Mouse (Mus musculus) G1E (cell line): ENCODE measurements around the gene Hmgn5. TPM values are rescaled to one million over a fixed set of nuclear protein-coding genes. Genes with fewer than 3 reads are reported as not detected.

Source experiments
- ATAC-seq: 2 replicates; pipeline ENCODE4 v1.8.0; 2016; ENCODE audit warnings: mild to moderate bottlenecking; ENCODE audit not compliant: insufficient number of reproducible peaks, poor library complexity, low FRiP score, severe bottlenecking; ENCODE audit errors: extremely low read depth
- DNase-seq: peaks from one replicate; pipeline ENCODE4 v3.0.0; 2012; ENCODE audit warnings: low spot score
- H3K27me3 ChIP-seq: 2 replicates; pipeline ENCODE4 v1.6.1; 2012; ENCODE audit warnings: mild to moderate bottlenecking, low read length, inconsistent platforms; ENCODE audit not compliant: insufficient read depth
- H3K36me3 ChIP-seq: replicated peaks from 2 replicates; pipeline ENCODE3; 2012; ENCODE audit warnings: mild to moderate bottlenecking, inconsistent platforms
- H3K4me1 ChIP-seq: 2 replicates; pipeline ENCODE4 v1.6.1; 2012; ENCODE audit warnings: low read depth, low read length, inconsistent platforms, mixed read lengths; ENCODE audit not compliant: insufficient read depth
- H3K4me3 ChIP-seq: 2 replicates; pipeline ENCODE4 v1.5.1; 2012; ENCODE audit warnings: low read depth, mild to moderate bottlenecking, inconsistent platforms, low read length, moderate library complexity, mixed read lengths
- H3K9me3 ChIP-seq: replicated peaks from 2 replicates; pipeline ENCODE4 v1.6.1; 2012; ENCODE audit warnings: inconsistent platforms
- CTCF ChIP-seq: IDR thresholded peaks from 2 replicates; pipeline ENCODE4 v1.5.1; 2012; ENCODE audit warnings: low read depth, low read length, inconsistent platforms, mixed read lengths
- GATA1 ChIP-seq: IDR thresholded peaks from 2 replicates; pipeline ENCODE4 v1.6.1; 2012; ENCODE audit warnings: borderline replicate concordance, low read length, inconsistent platforms, mixed read lengths
- GATA2 ChIP-seq: IDR thresholded peaks from 2 replicates; pipeline ENCODE4 v1.6.1; 2012; ENCODE audit warnings: low read depth, low read length, inconsistent platforms, borderline replicate concordance
- POLR2AphosphoS5 ChIP-seq: IDR thresholded peaks from 2 replicates; pipeline ENCODE4 v1.6.1; 2012; ENCODE audit warnings: low read depth, low read length, inconsistent platforms; ENCODE audit not compliant: insufficient replicate concordance
- TAL1 ChIP-seq: conservative IDR thresholded peaks from 2 replicates; pipeline ENCODE4 v1.6.1; 2012; ENCODE audit warnings: low read depth, low read length, inconsistent platforms, mixed read lengths
- polyA plus RNA-seq: library from polyadenylated mRNA; stranded (reverse); fragments of >175 nt; gene quantifications from 2 replicates; pipeline ENCODE4 v1.2.3, GENCODE M21; 2012
- total RNA-seq, 2 experiments: library from RNA; stranded (forward) in 1 of 2; stranded (reverse) in 1 of 2; fragments of 200-1000 nt in 1 of 2; fragments of >200 nt in 1 of 2; fragmentation: Nextera tagmentation in 1 of 2; gene quantifications; 2 replicates each; pipeline ENCODE4 v1.2.3; 2014 to 2017

Gene Hmgn5
- 79.4 and 86.2 TPM in 2 replicates for total RNA-seq (2014; fragmentation: Nextera tagmentation)
- 9.0 and 14.0 TPM in 2 replicates for total RNA-seq (2017)
- 9.6 and 17.6 TPM in 2 replicates for polyA plus RNA-seq

DNA sequence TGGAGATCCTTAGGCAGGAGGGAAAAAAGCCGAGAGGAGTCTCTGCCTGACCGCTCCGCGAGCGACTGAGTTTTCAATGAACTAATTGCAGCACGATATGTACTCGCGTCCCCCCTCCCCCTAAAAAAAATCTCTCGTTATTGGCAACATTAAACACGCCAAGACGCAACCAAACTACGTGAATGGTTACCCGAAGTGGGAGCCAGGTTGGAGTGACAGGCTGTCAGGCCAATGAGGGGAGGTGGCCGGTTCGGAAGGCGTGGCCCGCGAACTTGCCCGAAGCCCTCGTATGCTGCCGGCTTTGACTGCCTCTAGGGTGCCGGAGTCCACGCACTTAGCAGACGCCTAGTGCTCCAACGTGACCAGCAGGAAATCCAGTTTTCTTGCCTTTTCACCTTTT lies at the start of gene Hmgn5:
TSS of gene Hmgn5 (minus strand) at position 122 of the 400 bp plus-strand sequence.
- H3K4me3 ChIP-seq = peak within 1 kb of the TSS; percentile 68
- H3K9me3 ChIP-seq = no peaks in the 10 kb centered on the region
- no peak for TF ChIP-seq CTCF
- TF ChIP-seq GATA2 = no peak
- no peak for TF ChIP-seq GATA1
- no peak for TF ChIP-seq POLR2AphosphoS5
- TF ChIP-seq TAL1 = no peak
- H3K36me3 ChIP-seq = no peaks in the 10 kb centered on the region
- DNase-seq (peak; percentile 61), ATAC-seq (peak; percentile 94)
- no peaks in the 10 kb centered on the region; the same call in 1 of the 2 replicates for H3K4me1 ChIP-seq
- no peaks in the 10 kb centered on the region for H3K27me3 ChIP-seq

DNA sequence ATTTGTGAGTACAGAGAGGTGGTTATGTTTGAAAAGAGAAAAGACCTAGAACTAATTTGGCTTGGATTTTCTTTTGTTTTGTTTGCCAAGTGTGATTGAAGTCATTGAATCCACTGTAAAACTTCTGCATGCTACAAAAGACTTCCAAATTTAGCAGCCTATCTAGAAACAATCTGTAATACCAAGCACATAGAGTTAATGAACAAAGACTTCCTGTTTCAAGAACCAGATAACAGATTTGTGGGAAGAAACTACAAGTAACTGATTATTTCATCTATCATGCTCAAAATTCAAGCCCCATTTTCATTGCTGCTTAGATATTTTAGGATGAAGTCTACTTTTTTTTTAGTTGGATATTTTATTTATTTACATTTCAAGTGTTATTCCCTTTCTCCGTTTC lies 34.6 kb upstream of the Hmgn5 start:
- ATAC-seq (no peak), DNase-seq (no peak)
- TF ChIP-seq TAL1 (no peak), CTCF (no peak), GATA1 (no peak), GATA2 (no peak), POLR2AphosphoS5 (no peak)

DNA sequence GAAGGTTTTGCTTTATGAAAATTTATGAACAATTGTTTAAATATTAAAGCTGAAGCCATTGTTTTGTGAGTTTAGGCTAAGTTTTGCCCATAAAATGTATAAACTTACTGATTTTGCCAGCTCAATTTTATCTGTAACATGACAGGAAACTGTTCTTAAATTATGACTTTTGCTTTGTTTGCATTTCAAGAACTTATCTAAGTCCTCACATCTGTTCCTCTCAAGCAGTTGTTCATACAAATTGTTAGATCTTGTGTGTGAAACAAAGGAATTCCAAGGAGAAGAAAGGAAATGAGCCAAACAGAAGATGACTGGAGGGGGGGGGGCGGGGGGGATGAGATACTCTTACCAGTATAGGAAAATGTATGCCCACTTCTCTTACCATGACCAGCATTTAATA lies 13.0 kb upstream of the Hmgn5 start:
- no peaks in the 10 kb centered on the region for H3K4me1 ChIP-seq
- no peak for ATAC-seq
- no peak overlapping the region for H3K4me3 ChIP-seq
- TF ChIP-seq CTCF (no peak), GATA1 (no peak), GATA2 (no peak), TAL1 (no peak), POLR2AphosphoS5 (no peak)
- H3K36me3 ChIP-seq = no peaks in the 10 kb centered on the region
- H3K9me3 ChIP-seq = no peaks in the 10 kb centered on the region
- no peaks in the 10 kb centered on the region for H3K27me3 ChIP-seq
- DNase-seq = no peak

More for the DNA sequence above, 34.6 kb upstream of the Hmgn5 start:
- Histone ChIP-seq H3K4me3 (no peak overlapping the region), H3K36me3 (no peaks in the 10 kb centered on the region), H3K9me3 (no peaks in the 10 kb centered on the region), H3K4me1 (no peaks in the 10 kb centered on the region), H3K27me3 (no peaks in the 10 kb centered on the region)

DNA sequence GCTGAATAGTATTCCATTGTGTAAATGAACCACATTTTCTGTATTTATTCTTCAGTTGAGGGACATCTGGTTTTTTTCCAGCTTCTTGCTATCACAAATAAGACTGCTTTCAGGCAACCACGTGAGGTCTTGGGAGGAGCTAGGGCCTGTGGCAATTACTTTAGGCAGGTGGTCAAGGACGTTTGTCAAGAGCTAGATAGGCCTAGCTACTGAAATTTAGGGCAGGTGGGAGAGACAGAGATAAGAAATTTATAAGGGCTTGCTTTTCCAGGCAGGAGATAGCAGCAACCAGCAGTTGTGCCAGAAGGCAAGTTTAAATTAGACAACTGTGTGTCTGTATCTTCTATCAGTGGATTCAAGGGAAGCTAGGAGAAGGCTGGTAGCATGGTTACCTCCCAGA lies 7.7 kb upstream of the Hmgn5 start:
- no peaks in the 10 kb centered on the region for H3K36me3 ChIP-seq
- no peaks in the 10 kb centered on the region for H3K27me3 ChIP-seq
- DNase-seq = no peak

DNA sequence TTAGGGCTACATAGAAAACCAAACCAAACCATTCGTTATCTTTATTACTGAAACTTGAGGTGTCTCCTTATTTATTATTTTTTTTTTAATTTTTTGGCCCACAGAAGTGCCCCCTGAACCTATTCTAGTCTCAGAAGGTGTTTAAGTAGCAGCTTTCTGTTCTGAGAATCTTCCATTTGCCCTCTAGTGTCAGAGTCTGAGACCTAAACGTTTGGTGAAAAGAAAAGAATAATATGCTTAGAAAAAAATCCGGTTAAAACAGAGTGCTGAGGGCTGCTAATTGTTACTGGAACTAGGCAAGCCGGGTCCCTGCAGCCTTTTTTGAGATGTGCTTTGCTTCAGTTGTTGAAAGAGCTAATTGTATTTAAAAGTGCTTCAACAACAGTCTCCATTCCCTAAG lies 962 bp upstream of the Hmgn5 start:
- no peak overlapping the region for H3K4me3 ChIP-seq
- no peaks in the 10 kb centered on the region for H3K27me3 ChIP-seq

More for the DNA sequence above, 7.7 kb upstream of the Hmgn5 start:
- ATAC-seq = no peak
- Histone ChIP-seq H3K4me1 (no peaks in the 10 kb centered on the region), H3K9me3 (no peaks in the 10 kb centered on the region), H3K4me3 (no peak overlapping the region)
- TF ChIP-seq GATA1 = no peak
- TF ChIP-seq CTCF = no peak
- TF ChIP-seq POLR2AphosphoS5 = no peak
- no peak for TF ChIP-seq TAL1

DNA sequence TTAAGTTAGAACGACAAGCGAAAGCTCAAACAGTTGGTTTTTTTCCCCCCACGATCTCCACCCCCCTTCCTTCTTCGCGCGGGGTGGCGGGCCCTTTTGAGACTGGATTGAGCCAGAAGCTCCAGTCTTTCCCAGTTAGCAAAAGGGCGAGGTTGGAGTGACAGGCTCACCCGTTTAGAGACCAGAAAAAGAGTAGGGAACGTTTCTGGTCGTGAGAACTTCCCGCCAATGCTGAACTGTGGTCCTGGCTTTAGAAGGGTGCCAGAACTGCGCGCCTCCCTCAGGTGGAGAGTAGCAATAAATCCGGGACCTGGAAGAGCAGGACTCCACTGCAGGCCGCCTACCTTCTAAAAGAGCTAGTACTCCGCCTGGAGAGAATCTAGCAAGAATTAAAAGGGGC lies 482 bp upstream of the Hmgn5 start:
- TF ChIP-seq CTCF (no peak), GATA1 (no peak), GATA2 (no peak), TAL1 (no peak), POLR2AphosphoS5 (no peak)
- H3K27me3 ChIP-seq = no peaks in the 10 kb centered on the region
- DNase-seq (no peak), ATAC-seq (peak; percentile 37; the same call in 1 of the 2 replicates)
- H3K9me3 ChIP-seq = no peaks in the 10 kb centered on the region
- peak overlapping the region; percentile 68 for H3K4me3 ChIP-seq
- no peaks in the 10 kb centered on the region for H3K36me3 ChIP-seq
- H3K4me1 ChIP-seq = no peaks in the 10 kb centered on the region; the same call in 1 of the 2 replicates

More for the DNA sequence above, 962 bp upstream of the Hmgn5 start:
- no peaks in the 10 kb centered on the region; the same call in 1 of the 2 replicates for H3K4me1 ChIP-seq
- no peak for DNase-seq
- no peak for ATAC-seq
- no peaks in the 10 kb centered on the region for H3K9me3 ChIP-seq
- H3K36me3 ChIP-seq = no peaks in the 10 kb centered on the region
- no peak for TF ChIP-seq CTCF
- TF ChIP-seq GATA2 = no peak
- TF ChIP-seq TAL1 = no peak
- no peak for TF ChIP-seq GATA1
- TF ChIP-seq POLR2AphosphoS5 = no peak
